Mouse (Mus musculus): ENCODE data around the gene Fam243. TPM values are rescaled to one million over a fixed set of nuclear protein-coding genes. Genes with fewer than 3 reads are reported as not detected.

Gene Fam243
- total RNA-seq, 2 experiments from 2014 or later, result not detected

- no peak for ATAC-seq (ENCODE audit: poor library complexity, severe bottlenecking)
Measured at GRCm38 (mm10) chr16:92274516-92274915, 46.7 kb downstream of the Fam243 start.

Other genes with a start within 250 kb of the Fam243 start
- gene Kcne2, start 29.1 kb downstream of the Fam243 start, total RNA-seq (2015), result not detected in 2 replicates
- not detected in 2 replicates for gene Kcne2, start 29.1 kb downstream of the Fam243 start, total RNA-seq (2017)
- 68.8 and 83.8 TPM in 2 replicates for gene Smim11, start 20.2 kb downstream of the Fam243 start, total RNA-seq (2015)
- 122 and 134 TPM in 2 replicates for gene Smim11, start 20.2 kb downstream of the Fam243 start, total RNA-seq (2017)
- gene Kcne1, start 38.0 kb upstream of the Fam243 start, total RNA-seq (2015), result not detected in 2 replicates
- gene Kcne1, start 38.0 kb upstream of the Fam243 start, total RNA-seq (2017), result not detected in 2 replicates
- 8.6 and 8.8 TPM in 2 replicates for gene Rcan1, start 149.4 kb upstream of the Fam243 start, total RNA-seq (2015)
- 8.8 and 11.5 TPM in 2 replicates for gene Rcan1, start 149.4 kb upstream of the Fam243 start, total RNA-seq (2017)
- gene Clic6, start 164.3 kb upstream of the Fam243 start, total RNA-seq (2015), result not detected in 2 replicates
- not detected in 2 replicates for gene Clic6, start 164.3 kb upstream of the Fam243 start, total RNA-seq (2017)

All from megakaryocyte, adult 5-6 weeks (primary cell).